Mouse (Mus musculus) liver, embryonic 14.5 days (tissue): ENCODE results near the gene Stau1. TPM values are rescaled to one million over a fixed set of nuclear protein-coding genes. Genes with fewer than 3 reads are reported as not detected.

ENCODE experiments used
- ATAC-seq: fragments of 200-750 bp; cut with Nextera tagmentation; 2 replicates; pipeline ENCODE4 v1.8.0; 2017; ENCODE audit warnings: moderate number of reproducible peaks, mild to moderate bottlenecking, moderate library complexity; ENCODE audit not compliant: insufficient read depth
- DNase-seq, 3 experiments: peaks; one replicate each; pipeline ENCODE4 v3.0.0-alpha.2; 2012 to 2013; ENCODE audit warnings: low read depth in 3 of 3, low spot score in 3 of 3
- H3K27ac ChIP-seq: fragments of 300-500 bp; sonication (generic); 2 replicates; pipeline ENCODE4 v1.5.1; 2014; ENCODE audit warnings: moderate library complexity, mild to moderate bottlenecking, control low read depth, inconsistent platforms
- H3K27me3 ChIP-seq: fragments of 300-500 bp; sonication (generic); 2 replicates; pipeline ENCODE4 v1.6.1; 2014; ENCODE audit warnings: mild to moderate bottlenecking, low read length, moderate library complexity; ENCODE audit not compliant: control insufficient read depth, insufficient read depth
- H3K36me3 ChIP-seq: fragments of 300-500 bp; sonication (generic); replicated peaks from 2 replicates; pipeline ENCODE4 v1.6.1; 2014; ENCODE audit warnings: low read depth; ENCODE audit not compliant: control insufficient read depth, insufficient read depth
- H3K4me1 ChIP-seq, 2 experiments: fragments of 200-500 bp in 1 of 2; fragments of 300-500 bp in 1 of 2; sonication (generic) in 1 of 2; replicated peaks; 2 replicates each; pipeline ENCODE4 v1.6.1; 2012 to 2014; ENCODE audit warnings: antibody characterized with exemption in 1 of 2, inconsistent platforms in 1 of 2, low read length in 1 of 2; ENCODE audit not compliant: control insufficient read depth in 2 of 2, insufficient read depth in 2 of 2
- H3K4me2 ChIP-seq: fragments of 300-500 bp; sonication (generic); 2 replicates; pipeline ENCODE4 v1.6.1; 2014; ENCODE audit warnings: low read depth, mild to moderate bottlenecking, control low read depth, moderate library complexity
- H3K4me3 ChIP-seq, 2 experiments: fragments of 200-500 bp in 1 of 2; fragments of 300-500 bp in 1 of 2; sonication (generic) in 1 of 2; 2 replicates each; pipeline ENCODE4 v1.5.1; 2012 to 2014; ENCODE audit warnings: low read depth in 2 of 2, low read length in 2 of 2, mild to moderate bottlenecking in 2 of 2, control low read depth in 1 of 2, inconsistent platforms in 1 of 2, moderate library complexity in 1 of 2; ENCODE audit not compliant: insufficient read depth in 1 of 2
- H3K9ac ChIP-seq: fragments of 300-500 bp; sonication (generic); replicated peaks from 2 replicates; pipeline ENCODE4 v1.6.1; 2014; ENCODE audit warnings: mild to moderate bottlenecking, control low read depth, moderate library complexity
- H3K9me3 ChIP-seq: fragments of 300-500 bp; sonication (generic); 2 replicates; pipeline ENCODE4 v1.6.1; 2016; ENCODE audit warnings: low read length, mixed read lengths; ENCODE audit not compliant: control insufficient read depth
- CTCF ChIP-seq: IDR thresholded peaks from 2 replicates; pipeline ENCODE4 v1.5.1; 2016; ENCODE audit warnings: antibody characterized with exemption, low read depth, control low read depth
- EP300 ChIP-seq: IDR thresholded peaks from 2 replicates; pipeline ENCODE4 v1.6.1; 2016; ENCODE audit warnings: antibody characterized with exemption, low read depth
- WGBS: fragments of 180-500 bp; shearing (Covaris S2); extraction: QIAGEN DNeasy Blood & Tissue Kit; methylation state at CpG from one replicate; pipeline ENCODE4 v1.1.7; 2014; ENCODE audit not compliant: insufficient replicate concordance; 5-methylcytosine and 5-hydroxymethylcytosine counted together
- polyA plus RNA-seq, 2 experiments: library from polyadenylated mRNA; depleted of rRNA in 1 of 2; stranded (reverse) in 1 of 2; unstranded in 1 of 2; fragments of >200 nt; fragmentation: Nextera tagmentation in 1 of 2; extraction: Ambion mirVana in 1 of 2; gene quantifications; 2 replicates each; pipeline versions ENCODE4 v1.2.1 to v1.2.3; 2012 to 2014

Gene Stau1
- polyA plus RNA-seq, 2 experiments: 11.4 to 15.6 TPM

GRCm38 (mm10) chr2:166909729-166910128, 86.4 kb downstream of the Stau1 start:
- Histone ChIP-seq H3K4me3 (no peak overlapping the region), H3K9me3 (no peaks in the 10 kb centered on the region), H3K4me2 (no peak overlapping the region), H3K27me3 (no peaks in the 10 kb centered on the region), H3K9ac (no peak overlapping the region), H3K27ac (no peak overlapping the region), H3K4me1 (peaks cover 7 to 9% of the 10 kb centered on the region in 2 experiments; a peak in 3 of 4 replicates), H3K36me3 (peaks cover 8% of the 10 kb centered on the region)
- TF ChIP-seq EP300: no peak
- no peak for TF ChIP-seq CTCF
- DNase-seq: no peak
- no peak for ATAC-seq
- 87% methylated on average over 3 of the region's 3 CpGs for WGBS

GRCm38 (mm10) chr2:166906523-166907182, 89.4 kb downstream of the Stau1 start:
- Histone ChIP-seq H3K9me3 (no peaks in the 10 kb centered on the region), H3K4me2 (peak overlapping the region; percentile 82), H3K4me3 (peak overlapping the region; percentile 67 to 69), H3K27ac (peak overlapping the region; percentile 48), H3K9ac (peak overlapping the region; percentile 92), H3K4me1 (peaks cover 7 to 11% of the 10 kb centered on the region in 2 experiments; a peak in 3 of 4 replicates), H3K27me3 (no peaks in the 10 kb centered on the region), H3K36me3 (peaks cover 8% of the 10 kb centered on the region)
- peak in 2 of 3 experiments; percentile 28 to 37 for DNase-seq
- TF ChIP-seq EP300 (no peak), CTCF (no peak)
- peak; percentile 42 for ATAC-seq
- under 1% methylated on average over 28 of the region's 28 CpGs for WGBS

- Histone ChIP-seq H3K36me3 (peaks cover 8% of the 10 kb centered on the region), H3K27me3 (no peaks in the 10 kb centered on the region), H3K4me3 (peak within 1 kb of the TSS; percentile 67 to 69), H3K9ac (peak within 1 kb of the TSS; percentile 92), H3K9me3 (no peaks in the 10 kb centered on the region), H3K27ac (peak within 1 kb of the TSS; percentile 88), H3K4me1 (peaks cover 7 to 11% of the 10 kb centered on the region in 2 experiments; a peak in 3 of 4 replicates), H3K4me2 (peak within 1 kb of the TSS; percentile 82)
- WGBS: under 1% methylated on average over 73 of the region's 80 CpGs
- ATAC-seq (peak; percentile 97), DNase-seq (peak; percentile 92 to 93 (median 92))
- no peak for TF ChIP-seq EP300
- no peak for TF ChIP-seq CTCF
Measured at GRCm38 (mm10) chr2:166905711-166906522, 90.2 kb downstream of the Stau1 start, which contains the start of gene Cse1l. TSS of gene Cse1l (plus strand) at chr2:166906040.

- Histone ChIP-seq H3K4me3 (no peak overlapping the region), H3K4me2 (no peak overlapping the region), H3K9ac (no peak overlapping the region), H3K27me3 (no peaks in the 10 kb centered on the region), H3K27ac (no peak overlapping the region), H3K9me3 (no peaks in the 10 kb centered on the region), H3K4me1 (peaks cover 7 to 11% of the 10 kb centered on the region in 2 experiments; a peak in 3 of 4 replicates), H3K36me3 (no peaks in the 10 kb centered on the region; the same call in 1 of the 2 replicates)
- ATAC-seq (no peak), DNase-seq (no peak)
- WGBS: 81% methylated on average over 6 of the region's 6 CpGs
- TF ChIP-seq EP300: no peak
- TF ChIP-seq CTCF: peak; percentile 28
Measured at GRCm38 (mm10) chr2:166903719-166904282, 92.3 kb downstream of the Stau1 start.
